ENCODE assay signal across 8 mouse cellular contexts in genomic region chr4:86748336-86749291, GRCm38 (mm10). TPM values are rescaled to one million over a fixed set of nuclear protein-coding genes. Genes with fewer than 3 reads are reported as not detected.
DNase-seq lines count a peak whose midpoint lies in the region; ATAC-seq lines count a peak whose summit lies in the region.

Gene Dennd4c, plus strand, starts transcription at chr4:86748555.

- peaks cover 15% of the 10 kb centered on the region for H3K4me1 ChIP-seq in brown adipose tissue, adult 24 weeks (ENCODE audit: control insufficient read depth, insufficient read depth, insufficient read length, low read length)
- H3K4me1 ChIP-seq in heart, embryonic 14.5 days (ENCODE audit: control insufficient read depth in 2 of 2, insufficient read depth in 2 of 2, low read length in 2 of 2): peaks cover 4 to 28% of the 10 kb centered on the region in 2 experiments
- H3K4me1 ChIP-seq in liver, embryonic 13.5 days (replicated peaks): peaks cover 44% of the 10 kb centered on the region
- peaks cover 14% of the 10 kb centered on the region for H3K4me1 ChIP-seq in stomach, embryonic 16.5 days (ENCODE audit: control insufficient read depth, insufficient read depth, low read length)

- H3K36me3 ChIP-seq in heart, embryonic 14.5 days (ENCODE audit: control insufficient read depth, insufficient read depth, low read length): no peaks in the 10 kb centered on the region
- H3K36me3 ChIP-seq in liver, embryonic 13.5 days: no peaks in the 10 kb centered on the region
- no peaks in the 10 kb centered on the region for H3K36me3 ChIP-seq in stomach, embryonic 16.5 days (ENCODE audit: control insufficient read depth, insufficient read depth, low read length)

- H3K4me2 ChIP-seq in heart, embryonic 14.5 days (ENCODE audit: low read length): peak within 1 kb of the TSS; percentile 85
- H3K4me2 ChIP-seq in liver, embryonic 13.5 days: peak within 1 kb of the TSS; percentile 90
- H3K4me2 ChIP-seq in stomach, embryonic 16.5 days (ENCODE audit: low read depth, low read length): peak within 1 kb of the TSS; percentile 97

- peak within 1 kb of the TSS; percentile 99 for H3K4me3 ChIP-seq in brown adipose tissue, adult 24 weeks (ENCODE audit: insufficient read depth, low read depth, low read length)
- H3K4me3 ChIP-seq in heart, embryonic 14.5 days (ENCODE audit: control insufficient read depth in 1 of 2, insufficient read depth in 1 of 2, low read depth in 1 of 2, low read length in 2 of 2): peak within 1 kb of the TSS; percentile 83 to 98
- H3K4me3 ChIP-seq in liver, embryonic 13.5 days (replicated peaks): peak within 1 kb of the TSS; percentile 83
- H3K4me3 ChIP-seq in stomach, embryonic 16.5 days (replicated peaks; ENCODE audit: low read length): peak within 1 kb of the TSS; percentile 99

- peak within 1 kb of the TSS; percentile 86 for H3K27ac ChIP-seq in brown adipose tissue, adult 24 weeks (replicated peaks; ENCODE audit: low read depth, low read length)
- H3K27ac ChIP-seq in heart, embryonic 14.5 days (replicated peaks in 1 of 2; ENCODE audit: control insufficient read depth in 1 of 2, insufficient read depth in 1 of 2, low read depth in 2 of 2, low read length in 2 of 2): peak within 1 kb of the TSS; percentile 86 to 89
- peak within 1 kb of the TSS; percentile 85 for H3K27ac ChIP-seq in liver, embryonic 13.5 days
- peak within 1 kb of the TSS; percentile 90 for H3K27ac ChIP-seq in stomach, embryonic 16.5 days (ENCODE audit: low read length)

- ATAC-seq in heart, embryonic 14.5 days (ENCODE audit: insufficient number of reproducible peaks, insufficient read depth, low FRiP score, low read depth): peak; percentile 99
- peak; percentile 92 for ATAC-seq in liver, embryonic 13.5 days (ENCODE audit: low read depth)
- peak; percentile 99 for ATAC-seq in stomach, embryonic 16.5 days (ENCODE audit: insufficient read depth, low FRiP score)

- H3K9me3 ChIP-seq in heart, embryonic 14.5 days (ENCODE audit: control insufficient read depth, low read length): no peaks in the 10 kb centered on the region
- no peaks in the 10 kb centered on the region for H3K9me3 ChIP-seq in liver, embryonic 13.5 days (replicated peaks)
- H3K9me3 ChIP-seq in stomach, embryonic 16.5 days (replicated peaks; ENCODE audit: control insufficient read depth, low read length): no peaks in the 10 kb centered on the region

- no peaks in the 10 kb centered on the region for H3K27me3 ChIP-seq in heart, embryonic 14.5 days (ENCODE audit: control insufficient read depth, insufficient read depth, low read length)
- H3K27me3 ChIP-seq in liver, embryonic 13.5 days: no peaks in the 10 kb centered on the region
- H3K27me3 ChIP-seq in stomach, embryonic 16.5 days (ENCODE audit: control insufficient read depth, insufficient read depth, low read length): no peaks in the 10 kb centered on the region

- DNase-seq in CD4-positive, CD25-positive, alpha-beta regulatory T cell, adult 2 months (ENCODE audit: low read depth, low spot score): peak; percentile 93
- peak; percentile 31 for DNase-seq in fat pad, adult 2 months (ENCODE audit: extremely low read depth, low read depth, low spot score)
- peak; percentile 98 for DNase-seq in kidney, postnatal 14 days
- DNase-seq in liver, embryonic 13.5 days: peak; percentile 93
- DNase-seq in neural tube, embryonic 10.5 days (ENCODE audit: extremely low spot score, low spot score): peak; percentile 92

- peak within 1 kb of the TSS; percentile 91 for H3K9ac ChIP-seq in heart, embryonic 14.5 days (ENCODE audit: low read length)
- H3K9ac ChIP-seq in liver, embryonic 13.5 days: peak within 1 kb of the TSS; percentile 93
- H3K9ac ChIP-seq in stomach, embryonic 16.5 days (ENCODE audit: low read length): peak within 1 kb of the TSS; percentile 99

- under 1% methylated on average over 73 of the region's 95 CpGs for WGBS in heart, embryonic 14.5 days
- under 1% methylated on average over 93 of the region's 95 CpGs for WGBS in liver, embryonic 13.5 days (ENCODE audit: insufficient replicate concordance)
- under 1% methylated on average over 91 of the region's 95 CpGs for WGBS in stomach, embryonic 16.5 days

RNA-seq across cellular contexts. Expression of gene Dennd4c, which starts in this region (rescaled TPM):
- 13.7 and 14.5 TPM in 2 replicates for polyA plus RNA-seq in brown adipose tissue, adult 24 weeks (2012; ENCODE audit: insufficient read depth, insufficient read length, missing spikeins)
- 7.4 and 9.1 TPM in 2 replicates for polyA plus RNA-seq in heart, embryonic 14.5 days (2014; fragmentation: Nextera tagmentation; extraction: Ambion mirVana)
- polyA plus RNA-seq in liver, embryonic 13.5 days (2015; fragmentation: Nextera tagmentation; extraction: Ambion mirVana): 1.5 and 2.6 TPM in 2 replicates
- polyA plus RNA-seq in stomach, embryonic 16.5 days (2015; fragmentation: Nextera tagmentation; extraction: Ambion mirVana): 6.9 and 9.0 TPM in 2 replicates

Comparison
In these comparisons a context has a peak if more than half of its experiments do, and no peak if none do; other contexts are left out.
1. Peak in every context shown above with its lines: DNase-seq, ATAC-seq, H3K4me3 ChIP-seq and H3K27ac ChIP-seq.
2. DNase-seq: peak in every context shown above with its lines; median percentile 98 in kidney, postnatal 14 days; 93 in CD4-positive, CD25-positive, alpha-beta regulatory T cell, adult 2 months; 93 in liver, embryonic 13.5 days; 92 in neural tube, embryonic 10.5 days; 31 in fat pad, adult 2 months.